Mouse (Mus musculus) hindbrain, embryonic 10.5 days (tissue): ENCODE measurements around the gene Hey2. TPM values are rescaled to one million over a fixed set of nuclear protein-coding genes. Genes with fewer than 3 reads are reported as not detected.

Source experiments
- DNase-seq: peaks from one replicate; pipeline ENCODE4 v3.0.0-alpha.2; 2017; ENCODE audit warnings: low spot score
- H3K27ac ChIP-seq: fragments of 300-500 bp; sonication (generic); 2 replicates; pipeline ENCODE4 v1.5.1; 2016; ENCODE audit warnings: mild to moderate bottlenecking, moderate library complexity
- H3K27me3 ChIP-seq: fragments of 300-500 bp; sonication (generic); 2 replicates; pipeline ENCODE4 v1.6.1; 2016; ENCODE audit warnings: mild to moderate bottlenecking; ENCODE audit not compliant: poor library complexity, insufficient read depth, severe bottlenecking
- H3K36me3 ChIP-seq: fragments of 300-500 bp; sonication (generic); 2 replicates; pipeline ENCODE4 v1.6.1; 2016; ENCODE audit warnings: mild to moderate bottlenecking, moderate library complexity
- H3K4me1 ChIP-seq: fragments of 300-500 bp; sonication (generic); replicated peaks from 2 replicates; pipeline ENCODE4 v1.6.1; 2016; ENCODE audit warnings: mild to moderate bottlenecking
- H3K4me3 ChIP-seq: fragments of 300-500 bp; sonication (generic); 2 replicates; pipeline ENCODE4 v1.5.1; 2016; ENCODE audit warnings: mild to moderate bottlenecking, moderate library complexity
- H3K9me3 ChIP-seq: fragments of 300-500 bp; sonication (generic); 2 replicates; pipeline ENCODE4 v1.6.1; 2016; ENCODE audit warnings: mild to moderate bottlenecking, moderate library complexity
- WGBS: fragments of 180-500 bp; shearing (Covaris S2); methylation state at CpG from one replicate; pipeline ENCODE4 v1.1.7; 2016; 5-methylcytosine and 5-hydroxymethylcytosine counted together
- polyA plus RNA-seq: library from polyadenylated mRNA; unstranded; fragments of >200 nt; fragmentation: Nextera tagmentation; extraction: Ambion mirVana; gene quantifications from 2 replicates; pipeline ENCODE4 v1.2.1, GENCODE M21; 2016

Gene Hey2
- polyA plus RNA-seq: 4.4 and 6.0 TPM in 2 replicates

DNA sequence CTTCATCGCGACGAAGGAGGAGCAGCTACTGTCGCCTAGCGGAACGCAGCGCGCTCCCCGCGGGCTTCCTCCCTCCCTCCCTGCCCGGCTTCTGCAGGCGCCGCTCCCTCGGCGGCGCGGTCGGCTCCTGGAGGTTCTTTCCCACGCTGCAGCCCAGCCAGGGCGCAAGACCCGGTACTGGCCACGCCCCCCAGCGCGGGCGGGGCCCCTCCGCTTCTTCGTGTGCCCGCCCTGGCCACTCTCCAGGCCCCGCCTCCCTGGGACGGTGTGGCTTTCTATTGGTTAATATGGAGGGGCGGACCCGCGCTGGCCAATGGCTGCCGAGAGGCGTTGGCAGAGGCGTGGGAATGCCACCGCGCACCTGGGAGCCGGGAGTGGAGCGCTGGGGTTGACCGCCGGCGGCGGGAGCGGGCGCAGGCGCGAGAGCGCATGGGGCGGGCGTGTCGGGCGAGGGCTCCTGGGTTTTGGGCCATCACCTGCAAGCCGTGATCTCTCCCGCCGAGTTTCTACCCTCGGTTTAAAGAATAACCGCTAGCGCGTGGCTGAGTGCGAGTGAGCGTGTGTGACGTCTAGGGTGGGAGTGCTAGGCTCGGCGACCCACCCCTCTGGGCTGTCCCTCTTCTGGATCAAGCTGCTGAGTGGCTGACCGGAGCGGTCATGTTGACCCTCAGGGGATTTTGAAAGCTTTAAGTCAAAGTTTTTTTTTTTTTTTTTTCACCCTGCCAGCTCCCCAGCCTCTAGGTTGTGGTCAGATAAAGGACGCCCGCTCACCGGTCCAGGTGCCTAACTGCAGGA, at the start of gene Hey2:
Hey2 (minus strand) TSS at position 159 of the 795 bp plus-strand sequence.
- DNase-seq: peak; percentile 98
- Histone ChIP-seq H3K9me3 (no peaks in the 10 kb centered on the region), H3K27me3 (peaks cover 61% of the 10 kb centered on the region), H3K4me1 (peaks cover 32% of the 10 kb centered on the region), H3K36me3 (no peaks in the 10 kb centered on the region), H3K27ac (peak within 1 kb of the TSS; percentile 84), H3K4me3 (peak within 1 kb of the TSS; percentile 70)
- WGBS: under 1% methylated on average over 70 of the region's 70 CpGs

DNA sequence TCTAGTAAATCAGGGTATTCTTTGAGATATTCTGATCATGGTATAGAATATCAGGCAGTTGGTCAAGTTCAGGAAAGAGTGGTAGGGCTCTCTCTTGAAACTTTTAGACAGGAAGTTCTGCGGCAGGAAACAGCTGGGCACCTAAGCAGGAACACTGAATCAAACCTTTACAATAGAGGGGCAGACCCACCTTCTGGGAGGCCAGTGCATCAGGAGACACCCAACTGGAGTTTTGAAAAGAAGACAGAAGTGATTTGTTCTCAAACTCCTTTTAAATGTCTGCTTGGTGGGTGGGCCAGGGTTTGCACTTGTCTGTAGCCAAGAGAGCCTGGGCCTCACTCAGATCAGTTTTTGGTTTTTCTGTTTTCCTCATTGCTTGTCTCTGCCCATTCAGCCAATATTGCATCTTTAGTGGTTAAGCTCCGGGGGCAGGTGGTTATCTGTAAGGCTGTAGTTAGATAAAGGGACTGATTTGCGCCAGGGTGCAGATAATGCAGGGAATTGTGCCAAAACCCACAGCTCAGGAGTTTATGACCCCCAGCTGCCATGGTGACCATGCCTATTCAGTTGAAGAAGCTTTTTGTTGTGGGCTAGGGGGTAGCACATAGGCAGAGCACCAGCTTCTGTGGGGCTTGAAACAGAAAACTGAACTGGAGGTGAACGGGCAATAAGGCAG, 40.6 kb upstream of the Hey2 start:
- no peaks in the 10 kb centered on the region for H3K9me3 ChIP-seq
- no peak overlapping the region for H3K4me3 ChIP-seq
- no peak overlapping the region for H3K27ac ChIP-seq
- DNase-seq: no peak
- 58% methylated on average over 4 of the region's 4 CpGs for WGBS
- H3K27me3 ChIP-seq: no peaks in the 10 kb centered on the region
- H3K4me1 ChIP-seq: peaks cover 7% of the 10 kb centered on the region
- H3K36me3 ChIP-seq: no peaks in the 10 kb centered on the region

- Histone ChIP-seq H3K9me3 (no peaks in the 10 kb centered on the region), H3K27me3 (no peaks in the 10 kb centered on the region), H3K4me1 (peaks cover 7% of the 10 kb centered on the region), H3K4me3 (no peak overlapping the region), H3K36me3 (no peaks in the 10 kb centered on the region), H3K27ac (no peak overlapping the region)
- 87% methylated on average over 10 of the region's 10 CpGs for WGBS
- no peak for DNase-seq
These were observed 38.5 kb upstream of the Hey2 start for GRCm38 (mm10) chr10:30881109-30881508.

DNA sequence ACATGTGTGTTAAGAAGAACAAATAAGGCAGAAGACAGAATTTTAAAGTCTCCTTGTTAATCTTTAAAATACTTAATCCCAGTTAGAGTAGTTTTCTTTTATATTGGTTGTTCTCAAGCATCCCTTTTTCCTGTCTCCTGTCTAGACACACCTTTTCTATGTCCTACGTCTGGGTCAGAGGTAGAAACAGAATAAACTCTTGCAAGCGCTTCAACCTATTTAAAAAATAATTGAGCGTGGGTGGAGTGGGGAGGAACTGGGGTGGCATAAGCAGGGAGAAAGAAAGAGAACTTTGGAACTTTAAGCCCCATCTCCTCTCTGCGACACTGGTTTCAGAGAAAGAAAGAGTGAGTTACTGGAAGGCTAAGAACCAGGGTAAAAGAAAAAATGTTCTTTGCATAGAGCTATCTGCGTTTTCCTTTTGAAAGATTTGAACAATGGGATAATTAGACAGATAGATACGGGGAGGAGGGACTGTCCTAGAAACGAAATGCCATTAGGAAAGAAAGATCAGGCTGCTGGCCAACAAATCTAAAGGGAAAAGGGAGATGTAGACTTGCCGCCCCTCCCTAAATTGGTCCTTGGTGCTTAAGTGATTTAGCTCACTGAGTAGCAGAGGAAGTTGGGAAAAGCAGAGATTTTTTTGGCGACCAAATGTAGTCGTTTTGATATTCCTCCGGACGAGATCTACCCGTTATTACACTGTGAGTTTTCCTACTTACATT, 2.7 kb upstream of the Hey2 start:
- H3K4me1 ChIP-seq: peaks cover 32% of the 10 kb centered on the region
- no peak for DNase-seq
- H3K27me3 ChIP-seq: peaks cover 61% of the 10 kb centered on the region
- no peaks in the 10 kb centered on the region for H3K36me3 ChIP-seq
- no peaks in the 10 kb centered on the region for H3K9me3 ChIP-seq
- 11% methylated on average over 13 of the region's 13 CpGs for WGBS
- no peak overlapping the region for H3K27ac ChIP-seq
- 0 out of 2 replicates have a peak overlapping the region, but pooled peaks have one; percentile 70 for H3K4me3 ChIP-seq

DNA sequence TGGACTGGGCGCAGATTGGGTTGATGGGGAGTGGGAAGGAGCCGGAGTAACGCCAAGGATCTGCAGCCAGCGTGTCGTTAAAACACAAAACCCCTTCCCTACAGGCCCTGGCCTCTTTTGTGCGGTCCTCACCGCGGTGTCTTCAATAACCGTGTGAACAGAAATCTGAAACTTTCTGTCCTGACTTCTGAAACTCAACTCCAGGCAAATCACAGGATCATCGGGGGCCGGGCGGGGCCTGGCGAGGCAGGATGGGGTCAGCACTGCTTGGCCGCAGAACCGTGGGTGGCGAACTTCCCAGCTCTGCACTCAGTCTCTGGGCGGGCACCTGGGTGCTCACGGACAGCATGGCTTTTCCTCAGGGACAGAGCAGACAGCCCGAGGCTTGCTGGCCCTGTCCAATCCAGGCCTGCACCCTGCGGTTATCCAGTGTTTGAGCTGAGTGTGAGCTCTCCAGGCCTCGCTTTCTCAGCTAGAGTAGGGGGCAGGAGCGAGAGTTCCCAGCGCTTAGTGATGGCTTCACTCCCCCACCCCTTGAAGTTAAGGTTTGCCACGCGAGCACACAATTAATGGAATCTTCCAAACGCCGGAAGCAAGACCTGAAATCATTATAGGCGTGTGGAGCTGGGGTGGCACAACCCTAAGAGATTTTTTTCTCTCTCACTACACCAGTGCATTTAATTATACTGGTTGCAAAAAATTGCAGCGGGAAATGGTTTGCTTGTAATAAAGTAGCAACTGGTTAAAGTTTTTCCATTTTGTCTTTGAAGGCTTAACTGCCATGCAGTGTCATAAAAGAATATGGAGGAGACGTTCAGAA, 1.8 kb upstream of the Hey2 start:
- WGBS: 2% methylated on average over 30 of the region's 30 CpGs
- Histone ChIP-seq H3K4me1 (peaks cover 32% of the 10 kb centered on the region), H3K36me3 (no peaks in the 10 kb centered on the region), H3K4me3 (peak overlapping the region; percentile 70), H3K9me3 (no peaks in the 10 kb centered on the region), H3K27ac (peak overlapping the region; percentile 84), H3K27me3 (peaks cover 61% of the 10 kb centered on the region)
- DNase-seq: peak; percentile 67

DNA sequence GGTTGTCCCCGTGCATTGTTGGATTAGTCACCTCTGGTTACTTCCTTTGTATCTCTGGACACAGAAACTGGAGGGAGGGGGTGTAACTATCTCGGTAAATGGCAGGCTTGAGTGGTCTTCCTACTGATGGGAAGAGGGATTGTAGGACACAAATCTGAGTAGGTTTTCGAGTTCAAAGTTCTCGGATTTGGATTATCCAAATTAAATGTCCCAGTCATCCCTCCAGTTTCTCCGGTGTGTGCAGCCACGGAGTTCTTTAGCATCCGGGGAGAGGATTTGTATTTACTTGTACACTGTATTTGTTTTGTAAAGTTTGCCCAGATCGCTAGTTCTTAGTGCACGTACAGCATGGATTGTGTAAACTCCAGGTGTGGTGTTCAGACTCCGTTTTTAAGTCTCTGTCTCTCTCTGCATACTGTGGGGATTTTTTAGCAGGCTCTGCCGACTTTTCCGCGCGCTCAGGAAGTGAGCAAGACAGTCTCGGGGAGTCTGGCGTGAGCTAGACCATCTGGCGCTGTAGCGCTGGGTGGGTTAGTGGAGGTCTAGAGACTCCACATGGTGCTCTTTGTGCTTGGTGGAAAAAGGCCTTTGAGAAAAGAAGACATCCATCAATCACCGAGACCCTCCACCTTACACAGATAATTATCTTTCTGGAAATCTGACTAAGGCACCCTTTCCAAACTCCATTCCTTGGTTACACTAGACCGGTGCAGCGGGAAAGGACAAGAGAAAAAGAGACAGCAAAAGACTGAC, 1.0 kb upstream of the Hey2 start:
- peak; percentile 66 for DNase-seq
- Histone ChIP-seq H3K4me1 (peaks cover 32% of the 10 kb centered on the region), H3K36me3 (no peaks in the 10 kb centered on the region), H3K4me3 (peak overlapping the region; percentile 70), H3K9me3 (no peaks in the 10 kb centered on the region), H3K27me3 (peaks cover 61% of the 10 kb centered on the region), H3K27ac (peak overlapping the region; percentile 84)
- under 1% methylated on average over 21 of the region's 21 CpGs for WGBS

DNA sequence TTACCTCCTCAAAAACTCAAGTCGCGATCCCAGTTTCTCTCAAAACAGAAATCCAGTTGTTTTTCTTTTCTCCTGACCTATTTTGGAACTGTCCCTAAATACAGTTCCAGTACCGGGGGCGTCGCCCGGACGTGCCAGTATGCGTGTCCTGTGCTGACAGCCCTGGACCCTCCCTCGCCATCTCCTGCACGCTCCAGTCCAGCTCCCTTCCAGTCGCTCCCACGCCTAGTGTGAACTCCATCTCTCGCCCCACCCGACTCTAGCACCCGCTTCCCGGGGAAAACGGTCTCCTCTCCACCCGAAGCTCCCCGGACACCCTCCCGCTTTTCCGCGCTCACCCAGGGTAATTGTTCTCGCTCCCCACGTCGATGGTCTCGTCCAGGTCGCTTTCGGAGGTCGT, 373 bp downstream of the Hey2 start:
- no peak for DNase-seq
- H3K36me3 ChIP-seq: no peaks in the 10 kb centered on the region
- peaks cover 59% of the 10 kb centered on the region for H3K27me3 ChIP-seq
- H3K9me3 ChIP-seq: no peaks in the 10 kb centered on the region
- H3K4me3 ChIP-seq: peak overlapping the region; percentile 70
- peak overlapping the region; percentile 84 for H3K27ac ChIP-seq
- H3K4me1 ChIP-seq: peaks cover 32% of the 10 kb centered on the region
- under 1% methylated on average over 29 of the region's 29 CpGs for WGBS

GRCm38 (mm10) chr10:30840824-30841223, 1.8 kb downstream of the Hey2 start:
- 0 out of 2 replicates have a peak overlapping the region, but pooled peaks have one; percentile 70 for H3K4me3 ChIP-seq
- H3K9me3 ChIP-seq: no peaks in the 10 kb centered on the region
- 82% methylated on average over 5 of the region's 5 CpGs for WGBS
- H3K36me3 ChIP-seq: no peaks in the 10 kb centered on the region
- H3K27me3 ChIP-seq: peaks cover 45% of the 10 kb centered on the region
- no peak overlapping the region for H3K27ac ChIP-seq
- no peak for DNase-seq
- H3K4me1 ChIP-seq: peaks cover 32% of the 10 kb centered on the region

- no peak overlapping the region for H3K27ac ChIP-seq
- no peak for DNase-seq
- H3K9me3 ChIP-seq: no peaks in the 10 kb centered on the region
- H3K36me3 ChIP-seq: peaks cover 5% of the 10 kb centered on the region; the same call in 1 of the 2 replicates
- H3K4me3 ChIP-seq: no peak overlapping the region
- WGBS: 2% methylated on average over 1 of the region's 1 CpGs
- H3K27me3 ChIP-seq: peaks cover 22% of the 10 kb centered on the region
- peaks cover 11% of the 10 kb centered on the region; the same call in 1 of the 2 replicates for H3K4me1 ChIP-seq
These were observed 4.4 kb downstream of the Hey2 start for GRCm38 (mm10) chr10:30838188-30838587.

GRCm38 (mm10) chr10:30825049-30825448, 17.6 kb downstream of the Hey2 start:
- no peaks in the 10 kb centered on the region for H3K9me3 ChIP-seq
- 13% methylated on average over 1 of the region's 1 CpGs for WGBS
- H3K27me3 ChIP-seq: no peaks in the 10 kb centered on the region
- H3K4me1 ChIP-seq: no peaks in the 10 kb centered on the region
- no peak overlapping the region for H3K4me3 ChIP-seq
- no peak overlapping the region for H3K27ac ChIP-seq
- no peaks in the 10 kb centered on the region for H3K36me3 ChIP-seq
- DNase-seq: no peak

- DNase-seq: peak; percentile 75
- Histone ChIP-seq H3K27ac (no peak overlapping the region), H3K9me3 (no peaks in the 10 kb centered on the region), H3K27me3 (no peaks in the 10 kb centered on the region), H3K4me1 (peaks cover 3% of the 10 kb centered on the region; the same call in 1 of the 2 replicates), H3K4me3 (peak overlapping the region; percentile 44), H3K36me3 (no peaks in the 10 kb centered on the region)
- 12% methylated on average over 11 of the region's 11 CpGs for WGBS
These were observed 31.7 kb downstream of the Hey2 start for GRCm38 (mm10) chr10:30810967-30811293.
